Mouse (Mus musculus) limb, embryonic 13.5 days (tissue): ENCODE data around the gene Kctd20. TPM values are rescaled to one million over a fixed set of nuclear protein-coding genes. Genes with fewer than 3 reads are reported as not detected.

Experiments used
- ATAC-seq: fragments of 200-750 bp; cut with Nextera tagmentation; 2 replicates; pipeline ENCODE4 v1.8.0; 2017; ENCODE audit warnings: low read depth, moderate number of reproducible peaks, moderate TSS enrichment; ENCODE audit not compliant: low FRiP score
- H3K27ac ChIP-seq: fragments of 300-500 bp; sonication (generic); 2 replicates; pipeline ENCODE4 v1.5.1; 2015; ENCODE audit warnings: inconsistent platforms, mild to moderate bottlenecking, moderate library complexity
- H3K27me3 ChIP-seq: fragments of 300-500 bp; sonication (generic); 2 replicates; pipeline ENCODE4 v1.6.1; 2015; ENCODE audit warnings: mild to moderate bottlenecking, inconsistent platforms
- H3K36me3 ChIP-seq: fragments of 300-500 bp; sonication (generic); 2 replicates; pipeline ENCODE4 v1.6.1; 2015; ENCODE audit warnings: inconsistent platforms, mild to moderate bottlenecking, moderate library complexity
- H3K4me1 ChIP-seq: fragments of 300-500 bp; sonication (generic); 2 replicates; pipeline ENCODE4 v1.6.1; 2015; ENCODE audit warnings: inconsistent platforms
- H3K4me2 ChIP-seq: fragments of 300-500 bp; sonication (generic); replicated peaks from 2 replicates; pipeline ENCODE4 v1.6.1; 2015; ENCODE audit warnings: inconsistent platforms, mild to moderate bottlenecking, moderate library complexity
- H3K4me3 ChIP-seq: fragments of 300-500 bp; sonication (generic); 2 replicates; pipeline ENCODE4 v1.5.1; 2015; ENCODE audit warnings: moderate library complexity, mild to moderate bottlenecking, inconsistent platforms
- H3K9ac ChIP-seq: fragments of 300-500 bp; sonication (generic); 2 replicates; pipeline ENCODE4 v1.6.1; 2015; ENCODE audit warnings: mild to moderate bottlenecking, inconsistent platforms
- H3K9me3 ChIP-seq: fragments of 300-500 bp; sonication (generic); 2 replicates; pipeline ENCODE4 v1.6.1; 2016; ENCODE audit warnings: inconsistent platforms
- WGBS: fragments of 180-500 bp; shearing (Covaris S2); methylation state at CpG from one replicate; pipeline ENCODE4 v1.1.7; 2015; 5-methylcytosine and 5-hydroxymethylcytosine counted together
- polyA plus RNA-seq: library from polyadenylated mRNA; unstranded; fragments of >200 nt; fragmentation: Nextera tagmentation; extraction: Ambion mirVana; gene quantifications from 2 replicates; pipeline ENCODE4 v1.2.1, GENCODE M21; 2015

Gene Kctd20
- polyA plus RNA-seq, 1 experiment from 2014 or later, result 120 TPM

GRCm38 (mm10) chr17:28922096-28922495 is 29.7 kb upstream of the Kctd20 start:
- Histone ChIP-seq H3K9me3 (no peaks in the 10 kb centered on the region), H3K9ac (no peak overlapping the region), H3K27ac (no peak overlapping the region), H3K36me3 (no peaks in the 10 kb centered on the region), H3K4me1 (no peaks in the 10 kb centered on the region), H3K4me2 (no peak overlapping the region), H3K27me3 (no peaks in the 10 kb centered on the region), H3K4me3 (no peak overlapping the region)
- ATAC-seq, result no peak
- 70% methylated on average over 6 of the region's 6 CpGs for WGBS

GRCm38 (mm10) chr17:28924957-28925595 is 26.7 kb upstream of the Kctd20 start:
- Histone ChIP-seq H3K4me1 (peaks cover under 1% of the 10 kb centered on the region), H3K27me3 (no peaks in the 10 kb centered on the region), H3K27ac (no peak overlapping the region), H3K36me3 (no peaks in the 10 kb centered on the region), H3K9me3 (no peaks in the 10 kb centered on the region), H3K4me3 (no peak overlapping the region), H3K4me2 (no peak overlapping the region), H3K9ac (no peak overlapping the region)
- 84% methylated on average over 8 of the region's 8 CpGs for WGBS
- ATAC-seq, result no peak

- WGBS, result 18% methylated on average over 13 of the region's 13 CpGs
- H3K27me3 ChIP-seq, result no peaks in the 10 kb centered on the region
- no peak overlapping the region for H3K27ac ChIP-seq
- H3K9me3 ChIP-seq, result no peaks in the 10 kb centered on the region
- H3K9ac ChIP-seq, result no peak overlapping the region
- peaks cover 10% of the 10 kb centered on the region for H3K4me1 ChIP-seq
- H3K4me2 ChIP-seq, result no peak overlapping the region
- no peak for ATAC-seq
- H3K36me3 ChIP-seq, result no peaks in the 10 kb centered on the region
- no peak overlapping the region for H3K4me3 ChIP-seq
These were observed 25.4 kb upstream of the Kctd20 start for GRCm38 (mm10) chr17:28926380-28926779.

- H3K9me3 ChIP-seq, result no peaks in the 10 kb centered on the region
These were observed 24.7 kb upstream of the Kctd20 start for GRCm38 (mm10) chr17:28926866-28927635.

GRCm38 (mm10) chr17:28928004-28928403 is 23.7 kb upstream of the Kctd20 start:
- H3K27me3 ChIP-seq, result no peaks in the 10 kb centered on the region
- 82% methylated on average over 9 of the region's 9 CpGs for WGBS
- no peak overlapping the region for H3K27ac ChIP-seq
- no peak for ATAC-seq
- H3K4me3 ChIP-seq, result no peak overlapping the region
- no peaks in the 10 kb centered on the region for H3K9me3 ChIP-seq
- H3K9ac ChIP-seq, result no peak overlapping the region
- H3K4me1 ChIP-seq, result peaks cover 10% of the 10 kb centered on the region
- H3K36me3 ChIP-seq, result no peaks in the 10 kb centered on the region
- no peak overlapping the region for H3K4me2 ChIP-seq

More at GRCm38 (mm10) chr17:28926866-28927635, 24.7 kb upstream of the Kctd20 start:
- H3K27ac ChIP-seq, result no peak overlapping the region
- H3K36me3 ChIP-seq, result no peaks in the 10 kb centered on the region
- no peak overlapping the region for H3K9ac ChIP-seq
- WGBS, result 50% methylated on average over 15 of the region's 15 CpGs
- no peaks in the 10 kb centered on the region for H3K27me3 ChIP-seq
- peaks cover 10% of the 10 kb centered on the region for H3K4me1 ChIP-seq
- no peak overlapping the region for H3K4me2 ChIP-seq
- H3K4me3 ChIP-seq, result no peak overlapping the region
- ATAC-seq, result no peak

- Histone ChIP-seq H3K9ac (no peak overlapping the region), H3K4me3 (no peak overlapping the region), H3K27me3 (no peaks in the 10 kb centered on the region), H3K9me3 (no peaks in the 10 kb centered on the region), H3K36me3 (no peaks in the 10 kb centered on the region), H3K4me2 (no peak overlapping the region), H3K4me1 (peaks cover 10% of the 10 kb centered on the region), H3K27ac (no peak overlapping the region)
- no peak for ATAC-seq
- 90% methylated on average over 4 of the region's 4 CpGs for WGBS
These were observed 22.4 kb upstream of the Kctd20 start for GRCm38 (mm10) chr17:28929369-28929768.

GRCm38 (mm10) chr17:28930392-28931074 is 21.2 kb upstream of the Kctd20 start:
- Histone ChIP-seq H3K9ac (0 out of 2 replicates have a peak overlapping the region, but pooled peaks have one; percentile 48), H3K4me2 (peak overlapping the region; percentile 40), H3K36me3 (no peaks in the 10 kb centered on the region), H3K4me1 (peaks cover 10% of the 10 kb centered on the region), H3K27ac (peak overlapping the region; percentile 86), H3K9me3 (no peaks in the 10 kb centered on the region), H3K27me3 (no peaks in the 10 kb centered on the region), H3K4me3 (no peak overlapping the region)
- ATAC-seq, result peak; percentile 85
- WGBS, result 16% methylated on average over 14 of the region's 14 CpGs

- Histone ChIP-seq H3K36me3 (no peaks in the 10 kb centered on the region), H3K4me3 (no peak overlapping the region), H3K27ac (no peak overlapping the region), H3K9me3 (no peaks in the 10 kb centered on the region), H3K4me1 (peaks cover 10% of the 10 kb centered on the region), H3K27me3 (no peaks in the 10 kb centered on the region), H3K4me2 (no peak overlapping the region), H3K9ac (no peak overlapping the region)
- WGBS, result 91% methylated on average over 18 of the region's 18 CpGs
- no peak for ATAC-seq
These were observed 20.1 kb upstream of the Kctd20 start for GRCm38 (mm10) chr17:28931436-28932211.

GRCm38 (mm10) chr17:28932274-28932673 is 19.5 kb upstream of the Kctd20 start:
- Histone ChIP-seq H3K4me1 (peaks cover 10% of the 10 kb centered on the region), H3K27ac (no peak overlapping the region), H3K27me3 (no peaks in the 10 kb centered on the region), H3K36me3 (no peaks in the 10 kb centered on the region), H3K4me2 (no peak overlapping the region), H3K9me3 (no peaks in the 10 kb centered on the region; the same call in 1 of the 2 replicates), H3K9ac (no peak overlapping the region), H3K4me3 (no peak overlapping the region)
- ATAC-seq, result no peak
- WGBS, result 92% methylated on average over 4 of the region's 4 CpGs

GRCm38 (mm10) chr17:28934120-28934916 is 17.4 kb upstream of the Kctd20 start:
- Histone ChIP-seq H3K36me3 (no peaks in the 10 kb centered on the region), H3K4me3 (no peak overlapping the region), H3K9ac (no peak overlapping the region), H3K27ac (no peak overlapping the region), H3K4me2 (no peak overlapping the region), H3K9me3 (no peaks in the 10 kb centered on the region; the same call in 1 of the 2 replicates), H3K27me3 (no peaks in the 10 kb centered on the region), H3K4me1 (peaks cover 10% of the 10 kb centered on the region)
- 73% methylated on average over 19 of the region's 19 CpGs for WGBS
- ATAC-seq, result no peak

GRCm38 (mm10) chr17:28936133-28936532 is 15.6 kb upstream of the Kctd20 start:
- no peak overlapping the region for H3K27ac ChIP-seq
- no peak for ATAC-seq
- no peaks in the 10 kb centered on the region for H3K4me1 ChIP-seq
- H3K9me3 ChIP-seq, result no peaks in the 10 kb centered on the region; the same call in 1 of the 2 replicates
- no peak overlapping the region for H3K9ac ChIP-seq
- no peaks in the 10 kb centered on the region for H3K36me3 ChIP-seq
- no peak overlapping the region for H3K4me3 ChIP-seq
- H3K27me3 ChIP-seq, result no peaks in the 10 kb centered on the region
- 88% methylated on average over 7 of the region's 7 CpGs for WGBS
- H3K4me2 ChIP-seq, result no peak overlapping the region
